Mouse (Mus musculus): ENCODE measurements around the gene H2al1h. TPM values are rescaled to one million over a fixed set of nuclear protein-coding genes. Genes with fewer than 3 reads are reported as not detected.
A peak's percentile ranks its signal among the peaks of the same experiment; 100 is the strongest.
"Not testable (repeated sequence)": the region's sequence is repeated elsewhere in the genome, so short reads cannot be mapped to it uniquely, and the experiment has no call there.

Gene H2al1h
- polyA plus RNA-seq (2015; fragmentation: Nextera tagmentation; extraction: Ambion mirVana) = not detected in 2 replicates

DNA sequence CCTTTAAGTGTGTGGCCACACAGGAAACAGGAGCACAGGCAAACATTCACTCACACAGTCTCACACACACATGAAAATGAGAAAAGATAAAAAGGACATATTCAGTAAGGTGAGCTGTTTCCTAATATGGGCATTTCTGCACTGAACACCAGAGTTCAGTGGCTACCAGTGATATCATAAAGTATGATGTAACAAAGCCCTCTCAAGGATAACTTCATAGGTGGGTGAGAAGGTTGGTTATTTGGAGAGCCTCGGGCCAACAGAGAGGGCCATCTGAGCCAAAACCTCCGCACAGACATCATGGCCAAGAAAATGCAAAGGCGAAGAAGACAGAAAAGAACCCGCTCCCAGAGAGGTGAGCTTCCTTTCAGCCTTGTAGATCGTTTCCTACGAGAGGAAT is at the start of gene H2al1h:
TSS of gene H2al1h (plus strand) at position 301 of the 400 bp plus-strand sequence.
- not testable (repeated sequence) for H3K9me3 ChIP-seq; H3K27ac ChIP-seq; H3K9ac ChIP-seq; H3K36me3 ChIP-seq; H3K27me3 ChIP-seq (replicated peaks); ATAC-seq; H3K4me1 ChIP-seq (replicated peaks); H3K4me3 ChIP-seq (replicated peaks); H3K4me2 ChIP-seq (replicated peaks)
- WGBS = no CpG with 5 or more reads among the region's 6 CpGs

DNA sequence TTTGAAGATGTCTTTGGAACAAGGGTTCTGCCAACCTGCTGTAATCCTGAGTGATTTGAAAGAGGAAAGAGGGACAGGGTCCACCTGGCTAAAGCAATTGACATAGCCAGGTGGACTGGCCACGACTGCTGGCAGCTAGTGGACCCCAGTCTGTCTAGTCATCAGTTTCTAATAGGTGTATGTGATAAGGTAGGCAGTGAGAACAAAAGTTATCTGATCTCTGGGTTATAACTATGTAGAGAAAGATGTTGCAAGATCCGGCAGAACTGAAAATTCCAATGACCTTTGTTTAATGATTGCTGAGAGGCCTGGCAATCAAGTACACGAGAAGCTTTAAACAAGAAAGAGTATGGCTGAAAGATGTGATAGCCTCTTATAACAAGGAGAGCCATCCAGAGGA is 48.1 kb upstream of the H2al1h start:
- 58% methylated on average over 3 of the region's 3 CpGs for WGBS
- Histone ChIP-seq H3K27me3 (replicated peaks) (no peaks in the 10 kb centered on the region), H3K36me3 (no peaks in the 10 kb centered on the region), H3K4me1 (replicated peaks) (no peaks in the 10 kb centered on the region), H3K27ac (no peak overlapping the region), H3K9me3 (no peaks in the 10 kb centered on the region), H3K4me3 (replicated peaks) (no peak overlapping the region), H3K9ac (no peak overlapping the region), H3K4me2 (replicated peaks) (no peak overlapping the region)
- peak; percentile 47; the same call in 1 of the 2 replicates for ATAC-seq

DNA sequence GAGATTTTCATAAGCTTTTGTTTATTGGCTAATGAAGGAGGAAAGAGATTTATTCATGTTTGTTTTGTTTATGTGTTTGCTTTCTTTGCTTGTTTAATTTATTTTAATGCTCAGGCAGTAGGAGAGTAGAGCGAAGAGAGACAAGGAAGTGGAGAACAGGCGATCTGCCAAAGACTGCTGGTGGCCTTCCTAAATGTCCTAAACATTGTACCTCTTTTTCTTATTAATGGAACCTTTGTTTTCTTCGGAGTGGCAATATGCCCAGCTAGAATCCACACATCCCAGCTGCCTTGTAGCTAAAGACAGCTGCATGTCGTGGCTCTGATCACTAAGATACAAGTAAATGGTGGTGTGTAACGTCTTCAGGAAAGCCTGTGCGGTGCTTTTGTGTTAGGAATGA is 44.2 kb upstream of the H2al1h start:
- no peaks in the 10 kb centered on the region for H3K9me3 ChIP-seq
- no peak overlapping the region for H3K9ac ChIP-seq
- no peak for ATAC-seq
- no peaks in the 10 kb centered on the region for H3K27me3 ChIP-seq (replicated peaks)
- no peak overlapping the region for H3K27ac ChIP-seq
- WGBS = 67% methylated on average over 6 of the region's 6 CpGs
- no peak overlapping the region for H3K4me3 ChIP-seq (replicated peaks)
- no peak overlapping the region for H3K4me2 ChIP-seq (replicated peaks)
- no peaks in the 10 kb centered on the region for H3K36me3 ChIP-seq
- no peaks in the 10 kb centered on the region for H3K4me1 ChIP-seq (replicated peaks)

DNA sequence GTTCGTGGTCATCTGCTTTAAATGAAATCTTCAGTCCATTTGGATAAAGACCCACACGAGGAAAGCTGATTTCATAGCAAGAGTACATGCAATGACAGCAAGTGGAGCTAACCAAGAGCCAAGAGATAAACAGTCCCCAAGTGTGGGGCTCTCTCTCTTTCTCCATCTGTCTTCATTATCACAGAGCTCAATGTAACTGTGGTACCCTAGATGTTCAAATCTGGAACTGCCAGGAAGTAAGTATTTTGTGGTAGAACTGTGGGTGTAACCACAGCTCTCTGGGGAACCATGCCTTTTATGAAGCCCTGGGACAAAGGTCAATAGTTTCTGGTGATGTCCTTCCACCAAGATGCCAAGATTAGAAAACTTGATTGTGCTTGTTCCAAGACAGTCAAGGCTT is 40.6 kb upstream of the H2al1h start:
- Histone ChIP-seq H3K27me3 (replicated peaks) (no peaks in the 10 kb centered on the region), H3K9ac (no peak overlapping the region), H3K27ac (no peak overlapping the region), H3K4me2 (replicated peaks) (no peak overlapping the region), H3K4me1 (replicated peaks) (no peaks in the 10 kb centered on the region), H3K9me3 (no peaks in the 10 kb centered on the region), H3K4me3 (replicated peaks) (no peak overlapping the region), H3K36me3 (no peaks in the 10 kb centered on the region)
- WGBS = 74% methylated on average over 2 of the region's 2 CpGs
- ATAC-seq = no peak

DNA sequence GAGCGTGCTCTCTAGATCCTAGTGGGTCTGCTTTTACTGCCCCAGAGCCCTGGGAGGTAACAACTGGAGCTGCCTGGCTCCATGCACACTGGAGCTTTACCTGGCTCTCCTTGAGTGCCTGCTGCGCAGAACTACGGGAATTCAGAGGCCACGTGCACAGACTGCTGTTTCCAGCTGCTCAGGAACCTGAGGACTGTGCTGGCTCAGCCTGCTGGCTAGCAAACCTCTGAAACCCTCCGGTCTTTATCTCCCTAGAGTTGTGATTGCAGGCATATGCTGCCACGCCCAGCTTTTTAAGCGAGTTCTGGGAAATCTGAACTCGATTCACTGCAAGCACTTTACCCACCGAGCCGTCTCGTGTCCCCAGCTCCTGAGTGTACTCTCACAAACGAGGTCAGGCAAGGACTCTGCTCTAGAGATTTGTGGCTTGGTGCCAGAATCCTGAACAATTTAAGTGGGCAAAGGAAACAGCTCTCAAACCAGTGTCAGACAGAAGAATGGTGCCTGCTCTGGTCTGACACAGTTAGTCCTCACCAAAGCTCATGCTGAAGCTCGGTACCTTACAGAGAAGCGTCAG is 32.9 kb upstream of the H2al1h start:
- ATAC-seq = peak; percentile 25; the same call in 1 of the 2 replicates
- no peak overlapping the region for H3K4me2 ChIP-seq (replicated peaks)

DNA sequence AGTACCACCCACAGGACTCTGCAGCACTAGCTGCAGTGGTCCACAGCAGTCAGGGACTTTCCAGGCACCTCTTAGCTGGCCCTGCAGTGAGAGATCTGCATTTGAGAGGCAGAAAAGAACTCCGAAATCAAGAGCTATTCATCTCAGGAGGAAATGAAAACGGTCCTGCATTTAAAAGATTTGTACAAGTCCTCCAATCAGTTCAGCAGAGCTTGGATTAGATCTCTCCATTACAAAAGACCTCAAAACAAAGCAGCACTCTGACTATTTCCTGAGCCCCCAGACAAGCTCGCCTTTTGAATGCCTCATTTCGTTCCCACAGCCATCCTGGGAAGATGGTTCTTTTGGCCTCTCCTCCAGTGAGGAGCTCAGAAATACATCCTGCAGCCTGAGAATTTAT is 32.0 kb upstream of the H2al1h start:
- no peaks in the 10 kb centered on the region for H3K9me3 ChIP-seq
- no peak overlapping the region for H3K27ac ChIP-seq
- WGBS = 80% methylated on average over 4 of the region's 4 CpGs
- H3K27me3 ChIP-seq (replicated peaks) = no peaks in the 10 kb centered on the region; the same call in 1 of the 2 replicates
- no peak overlapping the region for H3K4me3 ChIP-seq (replicated peaks)
- peaks cover 5% of the 10 kb centered on the region; the same call in 1 of the 2 replicates for H3K4me1 ChIP-seq (replicated peaks)
- H3K36me3 ChIP-seq = no peaks in the 10 kb centered on the region
- no peak for ATAC-seq
- no peak overlapping the region for H3K9ac ChIP-seq
- no peak overlapping the region for H3K4me2 ChIP-seq (replicated peaks)

More for the DNA sequence above, 32.9 kb upstream of the H2al1h start:
- WGBS = 46% methylated on average over 14 of the region's 14 CpGs
- Histone ChIP-seq H3K4me1 (replicated peaks) (peaks cover 5% of the 10 kb centered on the region; the same call in 1 of the 2 replicates), H3K4me3 (replicated peaks) (no peak overlapping the region), H3K36me3 (no peaks in the 10 kb centered on the region), H3K27me3 (replicated peaks) (no peaks in the 10 kb centered on the region; the same call in 1 of the 2 replicates), H3K9ac (no peak overlapping the region), H3K27ac (no peak overlapping the region), H3K9me3 (no peaks in the 10 kb centered on the region)

DNA sequence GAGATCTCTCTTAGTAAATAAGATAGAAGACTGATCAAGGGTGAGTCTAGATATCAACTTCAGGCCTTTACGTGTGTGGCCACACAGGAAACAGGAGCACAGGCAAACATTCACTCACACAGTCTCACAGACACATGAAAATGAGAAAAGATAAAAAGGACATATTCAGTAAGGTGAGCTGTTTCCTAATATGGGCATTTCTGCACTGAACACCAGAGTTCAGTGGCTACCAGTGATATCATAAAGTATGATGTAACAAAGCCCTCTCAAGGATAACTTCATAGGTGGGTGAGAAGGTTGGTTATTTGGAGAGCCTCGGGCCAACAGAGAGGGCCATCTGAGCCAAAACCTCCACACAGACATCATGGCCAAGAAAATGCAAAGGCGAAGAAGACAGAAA is 22.3 kb upstream of the H2al1h start, which contains the start of gene H2al1a:
TSS of gene H2al1a (plus strand) at position 301 of the 400 bp plus-strand sequence.
- ATAC-seq; H3K9ac ChIP-seq; H3K4me3 ChIP-seq (replicated peaks); H3K36me3 ChIP-seq; H3K27me3 ChIP-seq (replicated peaks); H3K27ac ChIP-seq; H3K4me2 ChIP-seq (replicated peaks); H3K9me3 ChIP-seq; H3K4me1 ChIP-seq (replicated peaks): not testable (repeated sequence)
- WGBS = no CpG with 5 or more reads among the region's 3 CpGs

DNA sequence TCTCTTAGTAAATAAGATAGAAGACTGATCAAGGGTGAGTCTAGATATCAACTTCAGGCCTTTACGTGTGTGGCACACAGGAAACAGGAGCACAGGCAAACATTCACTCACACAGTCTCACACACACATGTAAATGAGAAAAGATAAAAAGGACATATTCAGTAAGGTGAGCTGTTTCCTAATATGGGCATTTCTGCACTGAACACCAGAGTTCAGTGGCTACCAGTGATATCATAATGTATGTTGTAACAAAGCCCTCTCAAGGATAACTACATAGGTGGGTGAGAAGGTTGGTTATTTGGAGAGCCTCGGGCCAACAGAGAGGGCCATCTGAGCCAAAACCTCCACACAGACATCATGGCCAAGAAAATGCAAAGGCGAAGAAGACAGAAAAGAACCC is 19.2 kb upstream of the H2al1h start, which contains the start of gene H2al1b:
TSS of gene H2al1b (plus strand) at position 301 of the 400 bp plus-strand sequence.
- WGBS = 82% methylated on average over 1 of the region's 3 CpGs
- not testable (repeated sequence) for H3K4me3 ChIP-seq (replicated peaks); H3K9ac ChIP-seq; H3K27ac ChIP-seq; H3K27me3 ChIP-seq (replicated peaks); H3K4me2 ChIP-seq (replicated peaks); H3K4me1 ChIP-seq (replicated peaks); H3K36me3 ChIP-seq; H3K9me3 ChIP-seq; ATAC-seq

DNA sequence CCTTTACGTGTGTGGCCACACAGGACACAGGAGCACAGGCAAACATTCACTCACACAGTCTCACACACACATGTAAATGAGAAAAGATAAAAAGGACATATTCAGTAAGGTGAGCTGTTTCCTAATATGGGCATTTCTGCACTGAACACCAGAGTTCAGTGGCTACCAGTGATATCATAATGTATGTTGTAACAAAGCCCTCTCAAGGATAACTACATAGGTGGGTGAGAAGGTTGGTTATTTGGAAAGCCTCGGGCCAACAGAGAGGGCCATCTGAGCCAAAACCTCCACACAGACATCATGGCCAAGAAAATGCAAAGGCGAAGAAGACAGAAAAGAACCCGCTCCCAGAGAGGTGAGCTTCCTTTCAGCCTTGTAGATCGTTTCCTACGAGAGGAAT is 15.9 kb upstream of the H2al1h start, which contains the start of gene H2al1c:
TSS of gene H2al1c (plus strand) at position 301 of the 400 bp plus-strand sequence.
- not testable (repeated sequence) for H3K36me3 ChIP-seq; H3K9me3 ChIP-seq; H3K27ac ChIP-seq; H3K9ac ChIP-seq; ATAC-seq; H3K27me3 ChIP-seq (replicated peaks); H3K4me2 ChIP-seq (replicated peaks); H3K4me3 ChIP-seq (replicated peaks); H3K4me1 ChIP-seq (replicated peaks)
- 82% methylated on average over 2 of the region's 6 CpGs for WGBS

DNA sequence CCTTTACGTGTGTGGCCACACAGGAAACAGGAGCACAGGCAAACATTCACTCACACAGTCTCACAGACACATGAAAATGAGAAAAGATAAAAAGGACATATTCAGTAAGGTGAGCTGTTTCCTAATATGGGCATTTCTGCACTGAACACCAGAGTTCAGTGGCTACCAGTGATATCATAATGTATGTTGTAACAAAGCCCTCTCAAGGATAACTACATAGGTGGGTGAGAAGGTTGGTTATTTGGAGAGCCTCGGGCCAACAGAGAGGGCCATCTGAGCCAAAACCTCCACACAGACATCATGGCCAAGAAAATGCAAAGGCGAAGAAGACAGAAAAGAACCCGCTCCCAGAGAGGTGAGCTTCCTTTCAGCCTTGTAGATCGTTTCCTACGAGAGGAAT is 12.8 kb upstream of the H2al1h start, which contains the start of gene H2al1d:
TSS of gene H2al1d (plus strand) at position 301 of the 400 bp plus-strand sequence.
- H3K9ac ChIP-seq; ATAC-seq; H3K4me3 ChIP-seq (replicated peaks); H3K4me2 ChIP-seq (replicated peaks); H3K9me3 ChIP-seq; H3K27me3 ChIP-seq (replicated peaks); H3K27ac ChIP-seq; H3K36me3 ChIP-seq; H3K4me1 ChIP-seq (replicated peaks): not testable (repeated sequence)
- WGBS = no CpG with 5 or more reads among the region's 6 CpGs

DNA sequence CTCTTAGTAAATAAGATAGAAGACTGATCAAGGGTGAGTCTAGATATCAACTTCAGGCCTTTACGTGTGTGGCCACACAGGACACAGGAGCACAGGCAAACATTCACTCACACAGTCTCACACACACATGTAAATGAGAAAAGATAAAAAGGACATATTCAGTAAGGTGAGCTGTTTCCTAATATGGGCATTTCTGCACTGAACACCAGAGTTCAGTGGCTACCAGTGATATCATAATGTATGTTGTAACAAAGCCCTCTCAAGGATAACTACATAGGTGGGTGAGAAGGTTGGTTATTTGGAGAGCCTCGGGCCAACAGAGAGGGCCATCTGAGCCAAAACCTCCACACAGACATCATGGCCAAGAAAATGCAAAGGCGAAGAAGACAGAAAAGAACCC is 9.7 kb upstream of the H2al1h start, which contains the start of gene H2al1e:
TSS of gene H2al1e (plus strand) at position 301 of the 400 bp plus-strand sequence.
- WGBS = no CpG with 5 or more reads among the region's 3 CpGs
- not testable (repeated sequence) for H3K36me3 ChIP-seq, ATAC-seq

DNA sequence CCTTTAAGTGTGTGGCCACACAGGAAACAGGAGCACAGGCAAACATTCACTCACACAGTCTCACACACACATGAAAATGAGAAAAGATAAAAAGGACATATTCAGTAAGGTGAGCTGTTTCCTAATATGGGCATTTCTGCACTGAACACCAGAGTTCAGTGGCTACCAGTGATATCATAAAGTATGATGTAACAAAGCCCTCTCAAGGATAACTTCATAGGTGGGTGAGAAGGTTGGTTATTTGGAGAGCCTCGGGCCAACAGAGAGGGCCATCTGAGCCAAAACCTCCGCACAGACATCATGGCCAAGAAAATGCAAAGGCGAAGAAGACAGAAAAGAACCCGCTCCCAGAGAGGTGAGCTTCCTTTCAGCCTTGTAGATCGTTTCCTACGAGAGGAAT is 6.4 kb upstream of the H2al1h start, which contains the start of gene H2al1f:
TSS of gene H2al1f (plus strand) at position 301 of the 400 bp plus-strand sequence.
- H3K27me3 ChIP-seq (replicated peaks); H3K4me1 ChIP-seq (replicated peaks); H3K4me3 ChIP-seq (replicated peaks); H3K27ac ChIP-seq; ATAC-seq; H3K36me3 ChIP-seq; H3K9ac ChIP-seq; H3K9me3 ChIP-seq; H3K4me2 ChIP-seq (replicated peaks): not testable (repeated sequence)
- no CpG with 5 or more reads among the region's 6 CpGs for WGBS

More for the DNA sequence above, 9.7 kb upstream of the H2al1h start, which contains the start of gene H2al1e:
- not testable (repeated sequence) for H3K4me1 ChIP-seq (replicated peaks); H3K9me3 ChIP-seq; H3K9ac ChIP-seq; H3K4me3 ChIP-seq (replicated peaks); H3K27me3 ChIP-seq (replicated peaks); H3K27ac ChIP-seq; H3K4me2 ChIP-seq (replicated peaks)

DNA sequence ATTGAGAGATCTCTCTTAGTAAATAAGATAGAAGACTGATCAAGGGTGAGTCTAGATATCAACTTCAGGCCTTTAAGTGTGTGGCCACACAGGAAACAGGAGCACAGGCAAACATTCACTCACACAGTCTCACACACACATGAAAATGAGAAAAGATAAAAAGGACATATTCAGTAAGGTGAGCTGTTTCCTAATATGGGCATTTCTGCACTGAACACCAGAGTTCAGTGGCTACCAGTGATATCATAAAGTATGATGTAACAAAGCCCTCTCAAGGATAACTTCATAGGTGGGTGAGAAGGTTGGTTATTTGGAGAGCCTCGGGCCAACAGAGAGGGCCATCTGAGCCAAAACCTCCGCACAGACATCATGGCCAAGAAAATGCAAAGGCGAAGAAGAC is 3.3 kb upstream of the H2al1h start, which contains the start of gene H2al1g:
TSS of gene H2al1g (plus strand) at position 301 of the 400 bp plus-strand sequence.
- not testable (repeated sequence) for H3K4me2 ChIP-seq (replicated peaks); H3K27ac ChIP-seq; H3K9me3 ChIP-seq; H3K4me3 ChIP-seq (replicated peaks); H3K27me3 ChIP-seq (replicated peaks); ATAC-seq; H3K36me3 ChIP-seq; H3K4me1 ChIP-seq (replicated peaks); H3K9ac ChIP-seq
- WGBS = no CpG with 5 or more reads among the region's 3 CpGs

All from intestine, embryonic 15.5 days (tissue).